Mouse (Mus musculus) thymus, adult 18-20 months (tissue): ENCODE results near the gene Rps11.

Experiments
- DNase-seq, 2 experiments: peaks; one replicate each; pipeline ENCODE4 v3.0.0; 2022; ENCODE audit warnings: mixed read lengths in 2 of 2

Gene Rps11

GRCm38 (mm10) chr7:45082401-45083299 is 41.6 kb downstream of the Rps11 start:
- DNase-seq: peak; percentile 28 to 41

- DNase-seq: no peak
Measured at GRCm38 (mm10) chr7:45081016-45081415, 43.2 kb downstream of the Rps11 start.

- DNase-seq: peak; percentile 80 to 83
Measured at GRCm38 (mm10) chr7:45079856-45080255, 44.4 kb downstream of the Rps11 start.

GRCm38 (mm10) chr7:45078513-45078912 is 45.7 kb downstream of the Rps11 start:
- DNase-seq: peak in 1 of 2 experiments; percentile 47

GRCm38 (mm10) chr7:45077829-45078228 is 46.4 kb downstream of the Rps11 start:
- no peak for DNase-seq

GRCm38 (mm10) chr7:45077322-45077721 is 46.9 kb downstream of the Rps11 start:
- no peak for DNase-seq

- no peak for DNase-seq
Measured at GRCm38 (mm10) chr7:45076501-45076900, 47.7 kb downstream of the Rps11 start.

GRCm38 (mm10) chr7:45075405-45075804 is 48.8 kb downstream of the Rps11 start:
- no peak for DNase-seq

GRCm38 (mm10) chr7:45073949-45074348 is 50.3 kb downstream of the Rps11 start:
- no peak for DNase-seq

- no peak for DNase-seq
Measured at GRCm38 (mm10) chr7:45073171-45073707, 51.0 kb downstream of the Rps11 start.
